Mouse (Mus musculus) B cell, adult 67 days (primary cell): ENCODE data around the gene Ifnab. TPM values are rescaled to one million over a fixed set of nuclear protein-coding genes. Genes with fewer than 3 reads are reported as not detected.

Source experiments
- total RNA-seq, 2 experiments: library from RNA; stranded (reverse); gene quantifications; 4 replicates each; pipeline ENCODE4 v1.2.4; 2023

Ifnab gene
- not detected for total RNA-seq

DNA sequence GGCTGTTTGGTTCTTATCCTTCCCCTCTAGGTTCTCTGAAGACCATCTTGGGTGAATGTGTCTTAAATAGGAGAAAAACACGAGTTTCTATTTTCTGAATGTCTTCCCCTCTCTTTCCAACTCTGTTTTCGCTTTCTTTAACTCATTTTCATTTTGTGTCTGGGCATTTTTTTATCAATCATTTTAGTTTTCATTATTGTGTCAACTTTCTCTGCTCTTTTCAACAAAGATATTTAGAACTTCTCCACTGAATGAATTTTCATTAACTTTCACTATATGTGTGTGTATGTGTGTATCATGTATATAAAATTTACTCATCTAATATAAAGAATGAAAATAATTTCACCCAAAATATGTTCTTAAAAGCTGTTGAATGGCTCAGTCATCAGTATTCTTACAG lies at the start of gene Ifnab:
TSS of gene Ifnab (minus strand) at position 101 of the 400 bp plus-strand sequence.

DNA sequence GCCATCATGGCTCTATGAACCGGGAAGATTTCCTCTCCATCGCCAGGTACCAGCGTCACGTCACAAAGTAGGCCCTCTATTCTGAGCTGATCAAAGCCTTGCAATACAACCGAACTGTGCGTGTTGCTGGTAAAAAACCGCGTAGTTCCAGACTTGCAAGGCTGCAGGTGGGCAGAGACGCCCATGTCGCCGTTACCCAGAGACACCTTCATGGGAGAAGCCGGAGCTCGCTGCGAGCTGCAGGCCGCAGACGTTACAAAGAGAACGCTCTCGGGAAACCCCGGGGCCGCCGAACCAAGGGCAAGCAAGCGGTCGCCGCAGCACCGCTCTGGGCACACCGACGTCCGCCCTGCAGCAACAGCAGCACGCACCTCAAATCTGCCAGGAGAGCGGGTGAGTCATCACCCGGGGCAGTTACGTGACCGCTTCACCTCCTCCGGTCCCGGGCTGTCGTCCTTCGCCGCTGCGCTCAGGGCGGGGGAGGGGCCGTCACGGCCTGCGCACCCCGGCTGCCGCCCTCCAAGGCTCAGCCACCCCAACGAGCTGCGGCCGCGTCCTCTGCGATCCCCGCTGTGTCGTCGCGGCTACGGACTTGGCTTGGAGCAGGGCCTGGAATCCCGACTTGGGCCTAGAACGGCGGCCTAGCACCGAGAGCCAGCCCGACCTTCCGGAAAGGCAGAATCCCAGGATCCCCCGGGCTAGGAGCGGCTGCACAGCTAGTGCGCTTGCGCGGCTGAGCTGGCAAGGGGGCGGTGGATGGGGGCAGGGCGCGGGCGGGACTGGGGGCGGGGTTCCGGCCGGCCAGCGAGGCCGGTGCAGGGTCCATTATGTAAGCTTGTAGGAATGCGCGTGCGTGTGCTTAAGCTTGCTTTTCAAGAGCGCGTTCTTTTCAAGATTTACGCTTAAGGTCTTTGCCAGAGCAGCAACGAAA lies 30.9 kb upstream of the Ifnab start, which contains the start of the genes Gm26566 and Klhl9:
TSS of gene Gm26566 (plus strand) at position 15 of the 931 bp plus-strand sequence.
TSS of gene Klhl9 (minus strand) at position 675 of the 931 bp plus-strand sequence.

DNA sequence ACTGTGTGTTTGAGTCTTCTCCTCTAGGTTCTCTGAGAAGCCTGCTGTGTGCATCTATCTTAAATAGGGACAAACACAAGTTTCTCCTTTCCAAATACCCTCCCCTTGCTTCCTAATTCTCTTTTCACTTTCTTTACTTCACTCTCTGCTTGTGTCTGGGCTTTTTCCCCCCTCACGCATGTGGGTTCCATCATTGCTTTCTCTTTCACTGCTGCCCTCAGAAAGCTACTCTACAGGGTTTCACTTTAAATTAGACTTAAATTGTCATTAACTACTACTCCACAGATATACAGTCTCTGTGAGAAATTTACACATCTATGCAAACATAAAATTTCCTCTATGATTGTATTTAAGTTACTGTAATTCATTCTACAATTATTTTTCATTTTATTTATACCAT lies 7.3 kb downstream of the Ifnab start, which contains the start of gene Ifna2:
TSS of gene Ifna2 (minus strand) at position 101 of the 400 bp plus-strand sequence.

DNA sequence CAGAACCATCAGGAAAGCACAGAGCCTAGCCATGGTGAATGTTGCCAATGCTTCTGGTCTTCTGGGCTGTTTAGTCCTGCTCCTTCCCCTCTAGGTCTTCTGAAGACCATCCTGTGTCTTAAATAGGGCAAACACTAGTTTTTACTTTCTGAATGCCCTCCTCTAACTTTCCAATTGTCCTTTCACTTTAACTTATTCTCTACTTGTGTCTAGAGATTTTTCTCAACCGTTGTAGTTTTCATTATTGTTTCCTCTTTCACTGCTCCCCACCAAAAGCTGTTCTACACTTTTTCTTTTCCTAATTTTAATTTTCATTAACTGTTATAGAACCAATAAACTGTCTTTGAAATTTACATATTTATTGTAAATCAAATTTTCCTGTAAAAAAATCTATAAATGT lies 14.3 kb downstream of the Ifnab start, which contains the start of gene Ifna16:
TSS of gene Ifna16 (minus strand) at position 101 of the 400 bp plus-strand sequence.

DNA sequence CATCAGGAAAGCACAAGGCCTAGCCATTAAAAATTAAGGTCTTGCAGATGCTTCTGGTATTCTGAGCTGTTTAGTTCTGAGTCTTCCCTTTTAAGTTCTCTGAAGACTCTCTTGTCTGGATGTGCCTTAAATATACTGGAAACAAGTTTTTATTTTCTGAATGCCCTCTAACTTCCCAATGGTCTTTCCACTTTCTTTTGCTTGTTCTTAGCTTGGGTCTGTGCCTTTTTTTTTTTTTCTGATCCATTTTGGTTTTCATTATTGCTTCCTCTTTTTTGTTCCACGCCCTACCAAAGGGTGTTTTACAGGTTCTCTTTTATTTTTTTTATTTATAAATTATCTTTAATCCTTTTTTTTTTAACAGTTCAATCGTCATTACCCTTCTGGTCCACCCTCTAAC lies 46.8 kb downstream of the Ifnab start, which contains the start of gene Ifna13:
TSS of gene Ifna13 (minus strand) at position 101 of the 400 bp plus-strand sequence.

Other genes with a start within 250 kb of the Ifnab start
- gene Ifnb1, start 168.6 kb downstream of the Ifnab start, total RNA-seq, result not detected
- gene Ifna15, start 133.1 kb downstream of the Ifnab start, total RNA-seq, result not detected
- gene Ifna14, start 119.6 kb downstream of the Ifnab start, total RNA-seq, result not detected
- not detected for gene Ifna9, start 99.0 kb downstream of the Ifnab start, total RNA-seq
- gene Ifna12, start 88.0 kb downstream of the Ifnab start, total RNA-seq, result not detected
- not detected for gene C87499, start 56.9 kb downstream of the Ifnab start, total RNA-seq
- not detected for gene Ifna13, start 46.9 kb downstream of the Ifnab start, total RNA-seq
- not detected for gene Ifna16, start 14.4 kb downstream of the Ifnab start, total RNA-seq
- gene Ifna2, start 7.4 kb downstream of the Ifnab start, total RNA-seq, result not detected
- gene Gm26566, start 30.4 kb upstream of the Ifnab start, total RNA-seq, result not detected
- gene Klhl9, start 31.1 kb upstream of the Ifnab start, total RNA-seq, result 10 to 100 TPM; 18.7 to 20.6 TPM
- not detected for gene Gm13271, start 63.5 kb upstream of the Ifnab start, total RNA-seq
- not detected for gene Gm13283, start 68.8 kb upstream of the Ifnab start, total RNA-seq
- gene Gm13290, start 82.5 kb upstream of the Ifnab start, total RNA-seq, result not detected
- not detected for gene Gm13289, start 85.6 kb upstream of the Ifnab start, total RNA-seq
- gene Gm13272, start 88.5 kb upstream of the Ifnab start, total RNA-seq, result not detected
- not detected for gene Ifnz, start 90.8 kb upstream of the Ifnab start, total RNA-seq
- not detected for gene Gm13276, start 94.3 kb upstream of the Ifnab start, total RNA-seq
- not detected for gene Gm13277, start 97.3 kb upstream of the Ifnab start, total RNA-seq
- not detected for gene Gm13278, start 100.2 kb upstream of the Ifnab start, total RNA-seq
- not detected for gene Gm13275, start 103.1 kb upstream of the Ifnab start, total RNA-seq
- gene Gm13279, start 106.0 kb upstream of the Ifnab start, total RNA-seq, result not detected
- not detected for gene Gm13285, start 108.3 kb upstream of the Ifnab start, total RNA-seq
- not detected for gene Gm13287, start 111.9 kb upstream of the Ifnab start, total RNA-seq
- gene Gm13288, start 114.2 kb upstream of the Ifnab start, total RNA-seq, result not detected
- gene Ifna7, start 124.9 kb upstream of the Ifnab start, total RNA-seq, result not detected
- not detected for gene Ifna11, start 128.6 kb upstream of the Ifnab start, total RNA-seq
- gene Ifna6, start 136.1 kb upstream of the Ifnab start, total RNA-seq, result not detected
- not detected for gene Ifna5, start 144.2 kb upstream of the Ifnab start, total RNA-seq
- gene Ifna4, start 150.5 kb upstream of the Ifnab start, total RNA-seq, result not detected
- not detected for gene Ifna1, start 158.7 kb upstream of the Ifnab start, total RNA-seq
- not detected for gene Ifne, start 188.8 kb upstream of the Ifnab start, total RNA-seq